Comparison of ENCODE assay signal across 8 mouse cellular contexts in genomic region chr6:97395477-97396350, GRCm38 (mm10).
DNase-seq lines count a peak whose midpoint lies in the region; ATAC-seq and TF ChIP-seq lines count a peak whose summit lies in the region.

No protein-coding gene starts in this region.

- H3K4me2 ChIP-seq in heart, embryonic 13.5 days, result peak overlapping the region; percentile 59
- H3K4me2 ChIP-seq in midbrain, postnatal 0 days (ENCODE audit: low read depth, low read length, poor library complexity, severe bottlenecking), result 0 out of 2 replicates have a peak overlapping the region, but pooled peaks have one; percentile 0

- peak; percentile 25 to 46 for DNase-seq in cerebellum, postnatal 10 days
- DNase-seq in cerebellum, adult 18-20 months, result no peak
- DNase-seq in ZHBTc4 (ENCODE audit: low read depth, low spot score), result peak; percentile 29
- DNase-seq in kidney, postnatal 25 days, result peak; percentile 50 to 77
- peak; percentile 66 for DNase-seq in midbrain, postnatal 0 days (ENCODE audit: low spot score)
- no peak for DNase-seq in spleen, postnatal 4 days (ENCODE audit: low spot score in 2 of 2)
- no peak for DNase-seq in layer of hippocampus, adult 8-10 months (ENCODE audit: low spot score in 2 of 2)

- no peak overlapping the region for H3K27ac ChIP-seq in heart, embryonic 13.5 days (replicated peaks)
- H3K27ac ChIP-seq in midbrain, postnatal 0 days (ENCODE audit: low read depth, low read length), result no peak overlapping the region

- no peaks in the 10 kb centered on the region for H3K9me3 ChIP-seq in heart, embryonic 13.5 days
- H3K9me3 ChIP-seq in midbrain, postnatal 0 days (ENCODE audit: low read length), result no peaks in the 10 kb centered on the region

- no peak for ATAC-seq in heart, embryonic 13.5 days (ENCODE audit: extremely low read depth, insufficient number of reproducible peaks, low FRiP score, low TSS enrichment)
- peak; percentile 34; the same call in 1 of the 2 replicates for ATAC-seq in midbrain, postnatal 0 days (ENCODE audit: low FRiP score)

- H3K4me3 ChIP-seq in heart, embryonic 13.5 days, result peak overlapping the region; percentile 18
- no peak overlapping the region for H3K4me3 ChIP-seq in midbrain, postnatal 0 days (ENCODE audit: low read depth, low read length)

- H3K9ac ChIP-seq in heart, embryonic 13.5 days, result peak overlapping the region; percentile 34
- H3K9ac ChIP-seq in midbrain, postnatal 0 days (replicated peaks; ENCODE audit: low read length, poor library complexity, severe bottlenecking), result no peak overlapping the region

- no peak for TF ChIP-seq CTCF in midbrain, postnatal 0 days (IDR thresholded peaks at IDR 0.05)

- peaks cover 22% of the 10 kb centered on the region for H3K27me3 ChIP-seq in heart, embryonic 13.5 days (replicated peaks)
- no peaks in the 10 kb centered on the region for H3K27me3 ChIP-seq in midbrain, postnatal 0 days (ENCODE audit: insufficient read depth, low read length)

- WGBS in heart, embryonic 13.5 days, result 21% methylated on average over 17 of the region's 17 CpGs
- 20% methylated on average over 17 of the region's 17 CpGs for WGBS in midbrain, postnatal 0 days

- peaks cover 35% of the 10 kb centered on the region for H3K4me1 ChIP-seq in heart, embryonic 13.5 days
- H3K4me1 ChIP-seq in midbrain, postnatal 0 days (ENCODE audit: insufficient read depth, low read length), result peaks cover 6% of the 10 kb centered on the region; the same call in 1 of the 2 replicates

- no peaks in the 10 kb centered on the region for H3K36me3 ChIP-seq in heart, embryonic 13.5 days
- no peaks in the 10 kb centered on the region for H3K36me3 ChIP-seq in midbrain, postnatal 0 days (ENCODE audit: insufficient read depth, low read length)

Comparison
In these comparisons a context has a peak if more than half of its experiments do, and no peak if none do; other contexts are left out.
1. DNase-seq: peak in cerebellum, postnatal 10 days (2 of 2), ZHBTc4 (single experiment), kidney, postnatal 25 days (2 of 2) and midbrain, postnatal 0 days (single experiment); none in cerebellum, adult 18-20 months (0 of 2), spleen, postnatal 4 days (0 of 2) and layer of hippocampus, adult 8-10 months (0 of 2).